Mouse (Mus musculus) heart, postnatal 0 days (tissue): ENCODE data around the gene Nol3. TPM values are rescaled to one million over a fixed set of nuclear protein-coding genes. Genes with fewer than 3 reads are reported as not detected.

ENCODE experiments used
- ATAC-seq: fragments of 200-750 bp; cut with Nextera tagmentation; 2 replicates; pipeline ENCODE4 v1.8.0; 2017; ENCODE audit warnings: low read depth, moderate number of reproducible peaks, moderate library complexity; ENCODE audit not compliant: insufficient read depth
- DNase-seq: peaks from one replicate; pipeline ENCODE4 v3.0.0-alpha.2; 2016; ENCODE audit warnings: low spot score
- H3K27ac ChIP-seq: fragments of 300-500 bp; sonication (generic); 2 replicates; pipeline ENCODE4 v1.5.1; 2014; ENCODE audit warnings: low read depth, mild to moderate bottlenecking
- H3K27me3 ChIP-seq: fragments of 300-500 bp; sonication (generic); 2 replicates; pipeline ENCODE4 v1.6.1; 2014; ENCODE audit warnings: low read length, mixed read lengths; ENCODE audit not compliant: control insufficient read depth, insufficient read depth
- H3K36me3 ChIP-seq: fragments of 300-500 bp; sonication (generic); replicated peaks from 2 replicates; pipeline ENCODE4 v1.6.1; 2014; ENCODE audit warnings: low read length, mixed read lengths; ENCODE audit not compliant: control insufficient read depth, insufficient read depth
- H3K4me1 ChIP-seq: fragments of 300-500 bp; sonication (generic); 2 replicates; pipeline ENCODE4 v1.6.1; 2014; ENCODE audit warnings: antibody characterized with exemption; ENCODE audit not compliant: control insufficient read depth, insufficient read depth
- H3K4me2 ChIP-seq: fragments of 300-500 bp; sonication (generic); 2 replicates; pipeline ENCODE4 v1.6.1; 2014; ENCODE audit warnings: low read depth, mild to moderate bottlenecking, low read length, moderate library complexity
- H3K4me3 ChIP-seq: fragments of 300-500 bp; sonication (generic); 2 replicates; pipeline ENCODE4 v1.5.1; 2014; ENCODE audit warnings: low read depth, low read length
- H3K9ac ChIP-seq: fragments of 300-500 bp; sonication (generic); replicated peaks from 2 replicates; pipeline ENCODE4 v1.6.1; 2014; ENCODE audit warnings: low read depth, low read length, mixed read lengths
- H3K9me3 ChIP-seq: fragments of 300-500 bp; sonication (generic); replicated peaks from 2 replicates; pipeline ENCODE4 v1.6.1; 2016; ENCODE audit warnings: low read length; ENCODE audit not compliant: control insufficient read depth
- CTCF ChIP-seq: IDR thresholded peaks from 2 replicates; pipeline ENCODE4 v1.5.1; 2016; ENCODE audit warnings: antibody characterized with exemption, control low read depth, low read depth
- EP300 ChIP-seq: IDR thresholded peaks from 2 replicates; pipeline ENCODE4 v1.6.1; 2016; ENCODE audit warnings: antibody characterized with exemption, low read depth
- WGBS: fragments of 180-500 bp; shearing (Covaris S2); extraction: QIAGEN DNeasy Blood & Tissue Kit; methylation state at CpG from one replicate; pipeline ENCODE4 v1.1.7; 2014; 5-methylcytosine and 5-hydroxymethylcytosine counted together
- microRNA counts: library from miRNA; unstranded; fragments of <30 nt; microRNA quantifications from one replicate; lab custom pipeline; 2015
- microRNA-seq: library from miRNA; unstranded; fragments of <30 nt; microRNA quantifications from one replicate; pipeline ENCODE4, GENCODE M21; 2016
- polyA plus RNA-seq: library from polyadenylated mRNA; unstranded; fragments of >200 nt; fragmentation: Nextera tagmentation; extraction: Ambion mirVana; gene quantifications from 2 replicates; pipeline ENCODE4 v1.2.1, GENCODE M21; 2015
- total RNA-seq: library from RNA; depleted of rRNA; stranded (reverse); fragments of >200 nt; gene quantifications from 2 replicates; pipeline ENCODE4 v1.2.3, GENCODE M21; 2014; ENCODE audit warnings: low replicate concordance; rRNA removed

Gene Nol3
- total and polyA plus RNA-seq, 2 experiments from 2014 or later = 10.0 to 13.2 TPM

- Histone ChIP-seq H3K4me3 (peak overlapping the region; percentile 88), H3K27ac (peak overlapping the region; percentile 80), H3K27me3 (no peaks in the 10 kb centered on the region), H3K36me3 (peaks cover 41% of the 10 kb centered on the region), H3K9ac (peak overlapping the region; percentile 76), H3K4me2 (peak overlapping the region; percentile 82), H3K4me1 (peaks cover 20% of the 10 kb centered on the region), H3K9me3 (no peaks in the 10 kb centered on the region)
- DNase-seq (no peak), ATAC-seq (peak; percentile 25)
- TF ChIP-seq CTCF = no peak
- TF ChIP-seq EP300 = no peak
- under 1% methylated on average over 12 of the region's 12 CpGs for WGBS
Measured at GRCm38 (mm10) chr8:105325641-105326093, 49.7 kb downstream of the Nol3 start.

GRCm38 (mm10) chr8:105326141-105326672, 50.3 kb downstream of the Nol3 start, which contains the start of the genes Lrrc29 and Tmem208:
Lrrc29 (minus strand) TSS chr8:105326278.
Tmem208 (plus strand) TSS chr8:105326354.
- H3K4me3 ChIP-seq = peak within 1 kb of the TSS; percentile 88
- H3K27me3 ChIP-seq = no peaks in the 10 kb centered on the region
- H3K4me2 ChIP-seq = peak within 1 kb of the TSS; percentile 82
- TF ChIP-seq CTCF (peak; percentile 56), EP300 (no peak)
- WGBS = under 1% methylated on average over 36 of the region's 36 CpGs
- H3K9ac ChIP-seq = peak within 1 kb of the TSS; percentile 76
- peak; percentile 97 for DNase-seq
- H3K36me3 ChIP-seq = peaks cover 46% of the 10 kb centered on the region
- H3K4me1 ChIP-seq = peaks cover 20% of the 10 kb centered on the region
- H3K9me3 ChIP-seq = no peaks in the 10 kb centered on the region
- peak; percentile 92 for ATAC-seq
- H3K27ac ChIP-seq = peak within 1 kb of the TSS; percentile 80

GRCm38 (mm10) chr8:105326968-105327367, 51.0 kb downstream of the Nol3 start:
- 28% methylated on average over 6 of the region's 6 CpGs for WGBS
- peaks cover 20% of the 10 kb centered on the region for H3K4me1 ChIP-seq
- H3K27ac ChIP-seq = peak overlapping the region; percentile 80
- DNase-seq (no peak), ATAC-seq (no peak)
- peak overlapping the region; percentile 82 for H3K4me2 ChIP-seq
- peak overlapping the region; percentile 88 for H3K4me3 ChIP-seq
- no peaks in the 10 kb centered on the region for H3K27me3 ChIP-seq
- H3K36me3 ChIP-seq = peaks cover 49% of the 10 kb centered on the region
- H3K9ac ChIP-seq = peak overlapping the region; percentile 76
- no peaks in the 10 kb centered on the region for H3K9me3 ChIP-seq
- no peak for TF ChIP-seq EP300
- no peak for TF ChIP-seq CTCF

- no peak for TF ChIP-seq EP300
- TF ChIP-seq CTCF = no peak
- Histone ChIP-seq H3K9ac (no peak overlapping the region), H3K4me1 (peaks cover 13% of the 10 kb centered on the region), H3K27me3 (no peaks in the 10 kb centered on the region), H3K4me2 (no peak overlapping the region), H3K36me3 (peaks cover 72% of the 10 kb centered on the region), H3K9me3 (no peaks in the 10 kb centered on the region), H3K27ac (no peak overlapping the region), H3K4me3 (no peak overlapping the region)
- 89% methylated on average over 12 of the region's 12 CpGs for WGBS
- no peak for ATAC-seq
- no peak for DNase-seq
Measured at GRCm38 (mm10) chr8:105330325-105330724, 54.4 kb downstream of the Nol3 start.

GRCm38 (mm10) chr8:105331469-105331868, 55.5 kb downstream of the Nol3 start:
- H3K9ac ChIP-seq = no peak overlapping the region
- H3K27ac ChIP-seq = no peak overlapping the region
- no peak overlapping the region for H3K4me2 ChIP-seq
- WGBS = 91% methylated on average over 22 of the region's 22 CpGs
- H3K27me3 ChIP-seq = no peaks in the 10 kb centered on the region
- peaks cover 7% of the 10 kb centered on the region; the same call in 1 of the 2 replicates for H3K4me1 ChIP-seq
- no peak overlapping the region for H3K4me3 ChIP-seq
- no peak for ATAC-seq
- H3K9me3 ChIP-seq = no peaks in the 10 kb centered on the region
- no peak for DNase-seq
- TF ChIP-seq EP300 = no peak
- TF ChIP-seq CTCF = no peak
- H3K36me3 ChIP-seq = peaks cover 84% of the 10 kb centered on the region

MicroRNAs encoded within 50 kb of the gene (microRNA counts, 519-probe panel; counts per million panel counts)
- microRNA mmu-miR-328 (lab: Ali Mortazavi, UCI) = 4,291 counts per million, percentile 54 among the panel's probes with 10 or more counts

Small RNAs within 50 kb of the gene (microRNA-seq; reads per million reads assigned to microRNA genes)
- gene Gm27320 (not detected), gene Mir328 (638 reads per million, percentile 75 among the genes with 10 or more reads in this experiment)

Other genes starting within 250 kb of the Nol3 start
- gene Ces3a, start 227.5 kb upstream of the Nol3 start, total RNA-seq = not detected in 2 replicates
- not detected in 2 replicates for gene Ces3a, start 227.5 kb upstream of the Nol3 start, polyA plus RNA-seq
- gene Ces3b, start 192.4 kb upstream of the Nol3 start, total RNA-seq = 0.50 and 1.7 TPM in 2 replicates
- 0.16 and 0.34 TPM in 2 replicates for gene Ces3b, start 192.4 kb upstream of the Nol3 start, polyA plus RNA-seq
- gene Ces4a, start 144.3 kb upstream of the Nol3 start, total RNA-seq = not detected in 2 replicates
- gene Ces4a, start 144.3 kb upstream of the Nol3 start, polyA plus RNA-seq = not detected in 2 replicates
- 50.0 and 70.0 TPM in 2 replicates for gene Cbfb, start 105.5 kb upstream of the Nol3 start, total RNA-seq
- 26.8 and 27.0 TPM in 2 replicates for gene Cbfb, start 105.5 kb upstream of the Nol3 start, polyA plus RNA-seq
- 27.1 and 30.4 TPM in 2 replicates for gene D230025D16Rik, start 51.0 kb upstream of the Nol3 start, total RNA-seq
- gene D230025D16Rik, start 51.0 kb upstream of the Nol3 start, polyA plus RNA-seq = 14.3 and 15.2 TPM in 2 replicates
- 6.0 and 9.7 TPM in 2 replicates for gene B3gnt9, start 21.0 kb upstream of the Nol3 start, total RNA-seq
- 7.3 and 7.7 TPM in 2 replicates for gene B3gnt9, start 21.0 kb upstream of the Nol3 start, polyA plus RNA-seq
- gene Tradd, start 11.5 kb upstream of the Nol3 start, total RNA-seq = 9.0 and 10.4 TPM in 2 replicates
- gene Tradd, start 11.5 kb upstream of the Nol3 start, polyA plus RNA-seq = 16.7 and 17.6 TPM in 2 replicates
- gene Fbxl8, start 11.5 kb upstream of the Nol3 start, total RNA-seq = 1.5 and 6.4 TPM in 2 replicates
- 3.6 and 4.3 TPM in 2 replicates for gene Fbxl8, start 11.5 kb upstream of the Nol3 start, polyA plus RNA-seq
- 2.1 TPM in 1 of 2 replicates, not detected in the other for gene Hsf4, start 6.3 kb upstream of the Nol3 start, total RNA-seq
- 0.34 and 0.43 TPM in 2 replicates for gene Hsf4, start 6.3 kb upstream of the Nol3 start, polyA plus RNA-seq
- 0.43 and 3.5 TPM in 2 replicates for gene 4931428F04Rik, start 13.7 kb downstream of the Nol3 start, total RNA-seq
- gene 4931428F04Rik, start 13.7 kb downstream of the Nol3 start, polyA plus RNA-seq = 3.3 and 3.5 TPM in 2 replicates
- gene Exoc3l, start 20.0 kb downstream of the Nol3 start, total RNA-seq = 6.1 and 10.6 TPM in 2 replicates
- 9.5 and 9.9 TPM in 2 replicates for gene Exoc3l, start 20.0 kb downstream of the Nol3 start, polyA plus RNA-seq
- 19.2 and 27.9 TPM in 2 replicates for gene E2f4, start 21.5 kb downstream of the Nol3 start, total RNA-seq
- 21.8 and 22.6 TPM in 2 replicates for gene E2f4, start 21.5 kb downstream of the Nol3 start, polyA plus RNA-seq
- 1.4 and 2.2 TPM in 2 replicates for gene Elmo3, start 29.5 kb downstream of the Nol3 start, total RNA-seq
- 1.6 and 1.9 TPM in 2 replicates for gene Elmo3, start 29.5 kb downstream of the Nol3 start, polyA plus RNA-seq
- gene Lrrc29, start 50.1 kb downstream of the Nol3 start, total RNA-seq = 4.0 and 5.8 TPM in 2 replicates
- gene Lrrc29, start 50.1 kb downstream of the Nol3 start, polyA plus RNA-seq = 1.1 and 1.5 TPM in 2 replicates
- 69.3 and 81.0 TPM in 2 replicates for gene Tmem208, start 50.2 kb downstream of the Nol3 start, total RNA-seq
- 66.2 and 68.9 TPM in 2 replicates for gene Tmem208, start 50.2 kb downstream of the Nol3 start, polyA plus RNA-seq
- 6.4 and 6.9 TPM in 2 replicates for gene Fhod1, start 71.8 kb downstream of the Nol3 start, total RNA-seq
- 0.70 and 0.72 TPM in 2 replicates for gene Fhod1, start 71.8 kb downstream of the Nol3 start, polyA plus RNA-seq
- gene Slc9a5, start 72.7 kb downstream of the Nol3 start, total RNA-seq = 1.2 and 3.9 TPM in 2 replicates
- 0.27 and 0.41 TPM in 2 replicates for gene Slc9a5, start 72.7 kb downstream of the Nol3 start, polyA plus RNA-seq
- not detected in 2 replicates for gene Plekhg4, start 97.1 kb downstream of the Nol3 start, total RNA-seq
- gene Plekhg4, start 97.1 kb downstream of the Nol3 start, polyA plus RNA-seq = 0.03 and 0.08 TPM in 2 replicates
- not detected in 2 replicates for gene Kctd19, start 137.4 kb downstream of the Nol3 start, total RNA-seq
- gene Kctd19, start 137.4 kb downstream of the Nol3 start, polyA plus RNA-seq = not detected in 2 replicates
- 0.23 TPM in 1 of 2 replicates, not detected in the other for gene Lrrc36, start 137.4 kb downstream of the Nol3 start, total RNA-seq
- gene Lrrc36, start 137.4 kb downstream of the Nol3 start, polyA plus RNA-seq = 0.36 and 0.56 TPM in 2 replicates
- 12.9 and 19.8 TPM in 2 replicates for gene Tppp3, start 195.4 kb downstream of the Nol3 start, total RNA-seq
- gene Tppp3, start 195.4 kb downstream of the Nol3 start, polyA plus RNA-seq = 37.8 and 42.3 TPM in 2 replicates
- 37.8 and 56.2 TPM in 2 replicates for gene Zdhhc1, start 220.8 kb downstream of the Nol3 start, total RNA-seq
- 19.1 TPM in 2 replicates for gene Zdhhc1, start 220.8 kb downstream of the Nol3 start, polyA plus RNA-seq
- not detected in 2 replicates for gene Hsd11b2, start 242.6 kb downstream of the Nol3 start, total RNA-seq
- gene Hsd11b2, start 242.6 kb downstream of the Nol3 start, polyA plus RNA-seq = 0.18 and 0.25 TPM in 2 replicates